Mouse (Mus musculus): ENCODE measurements around the gene Rras2. TPM values are rescaled to one million over a fixed set of nuclear protein-coding genes. Genes with fewer than 3 reads are reported as not detected.
A peak's percentile ranks its signal among the peaks of the same experiment; 100 is the strongest.

Gene Rras2
- polyA plus RNA-seq, 1 experiment: 14.2 TPM

- DNase-seq (ENCODE audit: low read depth, low spot score): no peak
- WGBS: 15% methylated on average over 2 of the region's 2 CpGs
These were observed 71.8 kb downstream of the Rras2 start for GRCm38 (mm10) chr7:114045814-114046213.

GRCm38 (mm10) chr7:114043929-114044549 is 73.5 kb downstream of the Rras2 start:
- no peak for DNase-seq (ENCODE audit: low read depth, low spot score)

GRCm38 (mm10) chr7:114042973-114043928 is 74.3 kb downstream of the Rras2 start:
- WGBS: 59% methylated on average over 26 of the region's 26 CpGs
- no peak for DNase-seq (ENCODE audit: low read depth, low spot score)

More at GRCm38 (mm10) chr7:114043929-114044549, 73.5 kb downstream of the Rras2 start:
- WGBS: 34% methylated on average over 6 of the region's 6 CpGs

- WGBS: 96% methylated on average over 4 of the region's 4 CpGs
- no peak for DNase-seq (ENCODE audit: low read depth, low spot score)
These were observed 76.2 kb downstream of the Rras2 start for GRCm38 (mm10) chr7:114041349-114041748.

GRCm38 (mm10) chr7:114037237-114037636 is 80.3 kb downstream of the Rras2 start:
- no peak for DNase-seq (ENCODE audit: low read depth, low spot score)
- 78% methylated on average over 4 of the region's 4 CpGs for WGBS

GRCm38 (mm10) chr7:114029596-114029995 is 88.0 kb downstream of the Rras2 start:
- no peak for DNase-seq (ENCODE audit: low read depth, low spot score)
- WGBS: 70% methylated on average over 6 of the region's 6 CpGs

- WGBS: 92% methylated on average over 5 of the region's 5 CpGs
- no peak for DNase-seq (ENCODE audit: low read depth, low spot score)
These were observed 88.8 kb downstream of the Rras2 start for GRCm38 (mm10) chr7:114028828-114029227.

- WGBS: 62% methylated on average over 3 of the region's 3 CpGs
- DNase-seq (ENCODE audit: low read depth, low spot score): no peak
These were observed 90.2 kb downstream of the Rras2 start for GRCm38 (mm10) chr7:114027406-114027805.

GRCm38 (mm10) chr7:114026923-114027322 is 90.7 kb downstream of the Rras2 start:
- 86% methylated on average over 8 of the region's 8 CpGs for WGBS
- DNase-seq (ENCODE audit: low read depth, low spot score): no peak

- under 1% methylated on average over 11 of the region's 11 CpGs for WGBS
- peak; percentile 55 for DNase-seq (ENCODE audit: low read depth, low spot score)
These were observed 96.9 kb downstream of the Rras2 start for GRCm38 (mm10) chr7:114020704-114021093.

GRCm38 (mm10) chr7:114020057-114020703 is 97.4 kb downstream of the Rras2 start:
- no peak for DNase-seq (ENCODE audit: low read depth, low spot score)
- 16% methylated on average over 11 of the region's 11 CpGs for WGBS

GRCm38 (mm10) chr7:114018861-114019260 is 98.7 kb downstream of the Rras2 start:
- 63% methylated on average over 3 of the region's 3 CpGs for WGBS
- DNase-seq (ENCODE audit: low read depth, low spot score): no peak

- no peak for DNase-seq (ENCODE audit: low read depth, low spot score)
- WGBS: 54% methylated on average over 8 of the region's 8 CpGs
These were observed 101.3 kb downstream of the Rras2 start for GRCm38 (mm10) chr7:114016001-114016949.

- 60% methylated on average over 9 of the region's 9 CpGs for WGBS
- no peak for DNase-seq (ENCODE audit: low read depth, low spot score)
These were observed 105.7 kb downstream of the Rras2 start for GRCm38 (mm10) chr7:114011726-114012443.

GRCm38 (mm10) chr7:114007565-114007964 is 110.0 kb downstream of the Rras2 start:
- 55% methylated on average over 5 of the region's 5 CpGs for WGBS
- DNase-seq (ENCODE audit: low read depth, low spot score): peak; percentile 24

- no peak for DNase-seq (ENCODE audit: low read depth, low spot score)
- 85% methylated on average over 8 of the region's 8 CpGs for WGBS
These were observed 111.1 kb downstream of the Rras2 start for GRCm38 (mm10) chr7:114006456-114006855.

GRCm38 (mm10) chr7:114005499-114005898 is 112.1 kb downstream of the Rras2 start:
- 72% methylated on average over 5 of the region's 5 CpGs for WGBS
- no peak for DNase-seq (ENCODE audit: low read depth, low spot score)

GRCm38 (mm10) chr7:114004171-114004570 is 113.4 kb downstream of the Rras2 start:
- DNase-seq (ENCODE audit: low read depth, low spot score): no peak
- WGBS: 36% methylated on average over 5 of the region's 5 CpGs
